Mouse (Mus musculus): ENCODE results near the gene Sycp2. TPM values are rescaled to one million over a fixed set of nuclear protein-coding genes. Genes with fewer than 3 reads are reported as not detected.
"Not testable (repeated sequence)": the region's sequence is repeated elsewhere in the genome, so short reads cannot be mapped to it uniquely, and the experiment has no call there.

Gene Sycp2
- polyA plus RNA-seq, 1 experiment from 2014 or later, result 0.07 TPM

DNA sequence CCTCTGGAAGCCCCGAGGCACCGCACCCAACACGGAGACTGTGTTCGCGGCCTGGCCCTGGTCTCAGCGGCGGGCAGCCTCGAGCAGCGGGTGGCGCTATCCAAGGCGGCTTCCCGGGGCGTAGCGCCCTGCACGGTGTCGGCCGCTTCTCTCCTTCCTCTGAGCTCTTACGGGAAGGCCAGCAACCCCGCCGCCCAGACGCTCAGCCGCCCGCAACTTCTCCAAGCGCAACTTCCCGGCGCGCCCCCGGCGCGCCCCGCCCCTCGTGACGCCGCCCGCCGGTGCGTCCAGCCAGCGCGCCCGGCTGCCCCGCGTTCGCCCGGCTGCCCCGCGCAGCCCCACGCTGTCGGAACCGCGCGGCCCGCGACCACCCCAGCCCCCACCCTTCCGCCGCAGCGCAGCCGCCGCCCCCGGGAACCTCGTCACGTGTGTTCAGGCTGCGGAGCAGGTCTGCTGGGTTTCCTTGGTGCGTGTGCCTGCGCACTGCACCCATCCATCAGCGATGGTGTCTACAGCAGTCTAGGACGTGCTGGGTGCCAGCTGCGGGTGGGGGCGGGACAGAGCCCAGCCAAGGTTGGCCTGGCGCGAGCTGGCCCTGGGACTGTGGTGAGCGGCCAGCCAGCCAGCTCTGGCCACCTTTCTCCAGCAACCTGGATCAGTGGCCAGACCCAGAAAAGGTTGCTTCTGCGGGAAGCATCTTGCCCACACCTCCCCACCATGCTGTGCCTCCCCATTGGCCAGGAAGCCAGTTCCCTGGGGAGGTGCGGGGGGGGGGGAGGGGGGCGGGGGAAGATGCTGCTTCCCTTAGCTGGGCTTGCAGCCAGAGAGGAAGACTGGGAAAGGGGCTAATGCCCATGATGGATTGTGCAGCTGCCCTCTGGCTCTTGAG lies 7.0 kb upstream of the Sycp2 start, which contains the start of the genes Ppp1r3d and Fam217b:
Ppp1r3d (minus strand) TSS at position 212 of the 889 bp plus-strand sequence.
Fam217b (plus strand) TSS at position 264 of the 889 bp plus-strand sequence.
- no peak for DNase-seq (ENCODE audit: low spot score)

DNA sequence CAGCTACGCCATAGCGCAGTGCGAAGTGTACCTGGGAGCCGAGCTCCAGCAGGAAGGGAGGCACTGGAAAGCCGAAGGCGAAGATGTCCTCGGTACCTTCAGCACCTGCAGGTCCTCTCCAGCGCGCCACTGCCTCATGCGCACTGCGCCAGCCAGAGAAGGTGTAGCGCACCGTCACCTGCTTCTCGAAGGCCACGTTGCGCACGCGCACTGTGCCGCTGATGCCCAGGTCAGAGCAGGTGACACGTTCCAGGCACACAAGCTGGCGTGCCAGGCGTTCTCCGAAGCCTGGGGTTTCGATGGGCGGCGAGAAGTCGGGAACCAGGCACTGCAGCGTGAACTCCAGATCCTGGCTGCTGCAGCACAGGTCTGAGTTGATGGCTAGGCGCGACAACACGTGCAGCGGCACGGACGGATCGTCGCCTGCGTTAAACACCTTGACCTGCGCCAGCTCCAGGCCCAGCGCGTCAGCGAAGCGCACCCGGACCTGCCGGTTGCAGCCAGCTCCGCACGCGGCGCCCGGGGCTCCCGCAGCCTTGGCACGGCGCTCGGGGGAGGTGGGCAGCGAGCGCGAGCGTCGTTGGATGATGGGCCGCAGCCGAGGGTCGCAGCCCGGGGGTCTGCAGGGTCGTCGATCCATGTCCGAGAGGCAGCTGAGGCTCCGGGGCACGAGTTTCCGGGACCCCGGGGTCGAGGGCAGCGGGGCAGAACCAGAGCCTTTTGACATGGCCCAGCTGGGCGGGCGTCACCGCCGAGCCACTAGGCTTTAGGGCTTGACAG lies 6.2 kb upstream of the Sycp2 start:
- DNase-seq (ENCODE audit: low spot score), result no peak

DNA sequence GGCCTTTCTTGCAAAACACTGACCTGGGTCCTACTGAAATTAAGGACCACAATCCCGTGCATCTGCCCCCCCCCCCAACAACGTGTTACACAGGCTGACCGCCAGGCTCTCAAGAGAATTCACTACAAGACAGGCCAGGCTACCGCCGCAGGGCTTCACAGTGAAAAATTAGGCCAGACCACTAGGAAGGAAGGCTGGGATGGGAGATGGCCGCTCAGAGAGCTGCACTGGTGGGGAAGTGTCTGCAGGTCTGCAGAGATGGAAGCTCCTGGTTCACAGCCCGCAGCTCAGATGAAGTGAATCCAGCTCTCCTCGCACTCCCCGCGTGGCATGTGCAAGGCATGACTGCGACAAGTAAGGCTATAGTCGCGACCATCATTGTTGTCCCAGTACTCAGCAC lies 5.6 kb upstream of the Sycp2 start:
- DNase-seq (ENCODE audit: low spot score), result no peak

DNA sequence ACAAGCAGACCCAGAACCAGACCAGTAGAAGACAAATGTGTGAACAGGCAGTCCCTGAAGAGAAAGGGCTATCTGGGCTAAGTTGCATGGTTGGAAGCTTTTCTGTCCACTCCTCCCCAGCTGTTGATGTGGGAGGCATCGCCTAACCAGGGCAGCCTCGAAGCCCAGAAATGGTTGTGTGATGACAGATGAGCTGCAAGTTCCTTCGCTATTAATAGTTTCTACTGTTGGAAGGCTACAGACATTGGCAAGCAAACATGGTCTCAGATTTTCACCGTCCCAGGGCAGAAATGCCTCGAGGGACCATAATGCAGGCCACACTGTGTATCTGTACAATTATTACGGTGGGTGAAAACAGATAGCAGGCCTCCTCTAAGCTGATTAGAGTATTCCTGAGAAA lies 5.1 kb upstream of the Sycp2 start:
- DNase-seq (ENCODE audit: low spot score), result no peak

DNA sequence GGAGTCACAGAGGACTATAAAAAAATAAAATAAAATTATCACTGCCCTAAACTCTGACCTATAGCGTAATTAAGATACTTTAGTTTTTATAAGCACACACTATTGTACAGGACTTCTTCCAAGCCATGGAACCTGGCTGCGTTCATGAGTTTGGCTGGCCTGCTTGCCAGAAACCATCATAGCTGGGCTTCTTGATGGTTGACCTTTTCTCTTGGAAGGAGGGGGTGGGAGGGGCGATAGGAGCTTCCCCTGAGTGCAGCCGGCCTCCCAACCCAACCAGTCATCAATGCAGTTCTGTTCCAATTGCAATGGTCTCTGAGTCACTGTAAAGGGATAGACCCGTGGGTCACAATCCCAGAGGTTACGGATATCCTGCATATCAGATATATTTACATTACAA lies 2.8 kb upstream of the Sycp2 start:
- no peak for DNase-seq (ENCODE audit: low spot score)

DNA sequence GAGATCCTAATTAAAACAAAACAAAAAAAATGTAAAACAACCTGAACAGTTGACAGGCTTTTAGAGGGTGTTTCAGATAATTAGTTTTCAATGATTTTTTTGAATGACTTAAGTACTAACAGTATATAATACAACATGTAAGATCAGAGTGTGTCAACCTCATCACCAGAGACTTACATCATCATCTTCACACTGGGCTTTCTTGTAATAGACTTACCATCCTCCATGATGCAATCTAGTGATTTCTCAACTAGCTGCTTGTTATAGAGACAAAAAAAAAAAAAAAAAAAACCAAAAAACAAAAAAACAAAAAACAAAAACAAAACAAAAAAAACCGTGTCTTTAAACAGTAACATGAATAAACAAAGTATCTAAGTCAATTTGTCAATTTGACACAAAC lies 1.5 kb upstream of the Sycp2 start:
- no peak for DNase-seq (ENCODE audit: low spot score)

DNA sequence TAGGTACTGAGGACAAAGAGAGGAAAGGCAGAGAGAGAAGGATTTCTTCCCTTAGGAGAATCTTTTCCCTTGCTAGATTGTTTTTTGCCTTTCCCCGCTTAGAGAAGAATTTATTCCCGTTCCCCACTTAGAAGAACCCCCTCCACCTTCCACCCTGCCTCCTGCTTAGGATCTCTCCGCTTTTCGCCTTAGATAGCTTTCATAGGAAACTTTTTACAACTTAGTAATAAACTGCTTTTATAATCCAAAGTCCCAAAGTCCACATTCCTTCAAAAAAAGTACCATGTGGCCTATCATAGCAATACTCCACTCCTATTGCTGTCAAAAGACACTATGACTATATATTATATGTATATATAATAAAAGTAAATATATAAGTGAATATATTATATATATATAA lies 64.9 kb downstream of the Sycp2 start:
- DNase-seq (ENCODE audit: low spot score), result no peak

DNA sequence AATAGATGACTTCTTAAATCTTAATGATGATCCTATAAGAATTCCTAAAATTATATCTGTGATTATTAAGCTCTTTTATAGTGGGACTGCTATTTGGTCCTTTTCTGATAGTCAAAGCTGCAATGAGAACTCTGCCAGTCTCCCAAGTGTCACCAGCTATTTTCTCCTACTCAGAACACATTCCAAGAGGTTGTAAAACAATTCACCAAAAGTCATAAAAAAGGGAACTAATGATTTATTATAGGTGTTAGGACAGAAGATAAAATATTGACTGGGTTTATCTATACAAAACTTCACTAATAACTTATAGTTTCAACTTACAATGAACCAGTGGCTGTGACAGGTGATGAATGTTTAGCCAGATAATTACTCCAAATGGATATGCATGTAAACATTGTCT lies 65.4 kb downstream of the Sycp2 start:
- DNase-seq (ENCODE audit: low spot score), result not testable (repeated sequence)

DNA sequence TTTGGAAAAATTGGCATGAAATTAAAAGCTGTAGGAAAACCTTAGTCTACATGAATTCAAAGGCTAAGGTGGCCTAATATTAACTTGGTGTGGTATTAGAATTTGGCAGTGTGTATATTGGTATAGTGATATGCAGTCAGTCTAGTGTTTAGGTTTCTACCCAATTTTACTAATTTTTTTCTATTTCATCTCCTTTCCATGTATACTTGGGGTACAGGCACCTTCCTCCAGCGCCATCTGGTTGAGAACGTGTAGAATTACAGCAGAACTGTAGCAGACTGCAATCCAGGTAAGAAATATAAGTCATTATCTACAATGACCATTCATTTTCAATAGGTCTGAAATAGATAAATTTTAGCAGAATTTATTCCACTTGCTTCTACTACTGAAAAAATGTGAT lies 68.4 kb downstream of the Sycp2 start:
- no peak for DNase-seq (ENCODE audit: low spot score)

DNA sequence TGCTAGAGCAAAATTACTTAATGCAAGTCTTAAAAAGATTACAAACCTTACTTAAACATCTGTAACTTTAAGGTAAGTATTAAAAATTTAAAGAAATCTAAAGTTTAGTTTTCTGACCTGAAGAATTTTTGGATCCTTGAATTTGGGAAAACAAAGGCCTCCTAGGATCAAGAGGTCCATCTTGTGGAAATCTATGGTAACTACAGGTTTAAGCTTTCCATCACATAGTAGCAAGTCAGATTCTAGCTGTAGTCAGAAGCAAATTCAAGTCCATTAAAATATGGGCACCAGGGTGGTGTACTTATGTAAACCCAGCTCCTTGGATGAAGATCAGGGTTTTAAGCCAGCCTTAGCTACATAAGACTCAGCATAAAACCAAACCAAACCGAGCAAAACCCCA lies 69.6 kb downstream of the Sycp2 start:
- DNase-seq (ENCODE audit: low spot score), result no peak

DNA sequence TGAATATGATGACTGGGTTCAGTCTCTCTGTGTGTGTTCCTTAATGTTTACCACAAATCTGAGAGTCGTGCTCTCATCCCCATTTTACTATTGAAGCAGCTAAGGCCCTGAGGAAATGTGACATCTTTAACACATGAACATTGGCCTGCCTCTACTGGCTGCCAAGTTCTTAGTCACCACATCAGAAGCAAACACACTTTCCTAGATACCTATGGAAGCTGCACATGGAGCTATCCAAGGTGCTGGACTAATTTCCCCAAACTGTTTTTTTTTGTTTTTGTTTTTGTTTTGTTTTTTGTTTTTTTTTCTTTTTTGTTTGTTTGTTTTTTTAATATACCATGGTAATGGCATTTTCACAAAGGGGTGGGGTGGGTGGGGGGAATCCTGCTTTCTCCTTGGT lies 77.5 kb downstream of the Sycp2 start:
- no peak for DNase-seq (ENCODE audit: low spot score)

DNA sequence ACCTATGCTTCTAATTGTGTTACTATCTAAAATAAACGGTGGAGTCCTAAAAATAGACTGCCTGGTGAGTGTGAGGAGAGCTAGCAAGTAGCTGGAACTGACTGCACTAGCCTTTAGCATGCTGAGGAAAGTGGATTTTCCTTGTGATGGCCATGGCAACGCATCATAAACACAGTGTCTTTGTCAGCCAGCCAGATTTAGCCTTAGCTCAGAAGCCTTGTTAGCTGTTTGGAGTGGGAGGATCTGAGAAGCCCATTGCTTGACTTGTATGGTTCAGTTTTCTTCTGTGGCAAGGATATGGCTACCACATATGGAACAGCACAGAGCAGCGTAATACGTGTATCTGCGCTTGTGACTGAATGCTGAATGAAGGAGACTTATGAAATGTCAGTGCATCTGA lies 77.9 kb downstream of the Sycp2 start:
- no peak for DNase-seq (ENCODE audit: low spot score)

DNA sequence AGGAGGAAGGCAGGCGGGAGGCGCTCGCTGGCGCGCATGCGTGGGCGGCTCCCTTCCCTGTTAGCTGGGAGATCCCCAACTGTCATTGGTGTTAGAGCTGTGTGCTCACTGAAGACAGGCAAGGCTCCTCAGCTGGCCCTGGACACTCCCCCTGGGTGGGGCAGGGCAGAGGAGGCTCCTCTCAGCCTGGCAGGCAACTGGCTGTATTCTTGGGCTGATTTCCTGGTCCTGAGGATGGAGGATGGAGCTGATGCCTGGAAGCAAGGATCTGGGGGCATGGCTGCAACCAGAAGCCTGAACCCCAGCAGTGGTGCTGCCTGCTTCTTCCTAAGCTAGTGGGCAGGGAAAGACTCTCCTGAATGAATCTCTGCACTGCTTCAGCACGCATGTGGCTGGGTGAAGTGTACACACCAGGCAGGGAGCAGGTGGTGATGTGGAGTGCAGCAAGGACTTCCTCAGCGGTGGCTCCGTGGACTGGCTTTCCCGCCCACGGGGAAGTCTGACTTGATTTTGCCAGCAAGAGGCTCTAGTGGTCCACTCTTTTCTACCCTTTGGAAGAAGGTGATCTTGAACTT lies 79.9 kb downstream of the Sycp2 start:
- DNase-seq (ENCODE audit: low spot score), result peak; percentile 2

DNA sequence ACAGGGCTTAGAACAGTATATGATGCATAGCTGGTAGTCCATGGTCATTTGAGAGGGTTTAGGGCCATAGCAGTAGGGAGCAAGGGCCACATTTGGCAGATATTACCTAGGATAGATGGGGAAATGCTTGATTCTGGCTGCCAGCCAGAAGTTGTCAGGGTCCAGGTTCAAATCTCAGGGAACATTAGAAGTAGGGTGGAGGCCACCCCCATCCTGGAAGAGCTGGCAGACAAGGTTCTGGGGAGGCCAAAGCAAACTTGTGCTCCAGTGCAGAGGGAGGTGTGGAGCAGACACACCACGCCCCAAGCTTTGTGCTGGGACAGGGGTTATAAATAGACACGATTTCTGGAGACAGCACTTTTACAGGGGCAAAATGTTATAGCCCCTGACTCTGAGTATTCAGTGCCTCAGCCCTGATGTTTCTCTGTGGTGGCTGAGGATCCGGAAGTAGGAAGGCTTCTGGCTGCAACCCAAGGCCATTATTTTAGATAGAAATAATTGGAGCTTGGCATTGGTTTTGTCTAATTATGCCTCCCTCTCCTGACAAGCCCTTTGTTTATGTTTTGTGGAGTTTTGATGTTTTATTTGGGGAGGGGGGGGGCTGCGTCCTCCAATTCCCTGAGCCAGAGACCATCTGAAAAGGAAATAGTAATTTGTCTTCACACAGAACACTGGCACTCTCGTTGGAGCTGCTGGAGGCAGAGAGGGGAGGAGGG lies 80.6 kb downstream of the Sycp2 start:
- DNase-seq (ENCODE audit: low spot score), result no peak

DNA sequence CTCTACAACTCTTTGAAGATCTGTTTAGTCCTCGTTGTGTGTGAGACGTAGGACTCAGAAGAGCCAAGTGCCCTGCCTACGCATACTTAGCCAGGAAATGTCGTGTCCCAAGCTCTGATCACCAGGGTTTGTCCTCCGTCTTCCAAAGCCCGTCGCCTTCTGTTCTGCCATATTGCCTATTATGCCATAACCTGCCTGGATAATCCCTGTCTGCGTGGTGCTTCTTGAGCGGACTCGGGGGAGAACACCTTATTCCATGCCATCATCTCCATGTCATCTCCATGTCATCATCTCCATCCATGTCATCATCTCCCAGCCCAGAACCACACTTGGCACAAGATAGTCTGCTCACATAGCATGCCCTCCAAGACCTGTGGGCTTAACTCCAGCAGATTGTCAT lies 81.4 kb downstream of the Sycp2 start:
- DNase-seq (ENCODE audit: low spot score), result no peak

DNA sequence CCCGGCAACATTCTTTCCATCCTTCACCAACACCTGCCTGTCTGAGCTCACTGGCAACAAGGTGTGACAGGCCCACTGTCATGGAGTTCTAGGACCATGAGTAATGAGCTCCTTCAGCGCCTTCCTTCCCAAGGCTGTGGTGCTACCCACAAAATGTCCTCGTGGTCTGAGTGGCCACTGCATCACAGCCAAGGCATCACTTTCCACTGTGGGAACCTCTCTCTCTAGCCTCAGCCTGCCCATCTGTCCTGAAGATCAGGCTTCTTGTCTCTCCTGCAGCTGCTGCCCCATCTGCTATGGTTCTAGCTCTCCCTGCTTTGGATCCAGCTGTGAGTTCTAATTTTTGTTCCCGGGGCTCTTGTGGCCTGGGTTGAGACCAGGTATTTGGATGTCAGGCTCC lies 82.7 kb downstream of the Sycp2 start:
- DNase-seq (ENCODE audit: low spot score), result no peak

DNA sequence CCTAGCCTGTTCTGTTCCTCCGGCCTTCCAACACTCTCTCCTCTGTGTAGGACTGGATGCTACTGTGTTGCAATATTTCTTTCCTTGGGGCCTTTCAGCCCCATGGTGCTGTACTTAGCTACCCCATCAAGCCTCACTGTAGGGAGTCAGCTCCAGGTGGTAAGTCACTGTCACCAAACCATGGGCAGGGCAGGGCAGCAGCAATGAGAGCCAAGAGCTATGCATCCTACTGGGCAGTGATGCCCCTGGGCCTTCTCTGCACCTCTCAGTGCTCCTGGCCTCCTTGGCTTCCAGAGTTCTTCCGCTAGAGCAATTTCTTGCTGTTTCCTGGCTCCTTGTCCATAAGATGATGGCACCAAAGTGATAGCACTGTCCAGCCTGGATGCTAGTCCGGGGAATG lies 83.1 kb downstream of the Sycp2 start:
- DNase-seq (ENCODE audit: low spot score), result no peak

DNA sequence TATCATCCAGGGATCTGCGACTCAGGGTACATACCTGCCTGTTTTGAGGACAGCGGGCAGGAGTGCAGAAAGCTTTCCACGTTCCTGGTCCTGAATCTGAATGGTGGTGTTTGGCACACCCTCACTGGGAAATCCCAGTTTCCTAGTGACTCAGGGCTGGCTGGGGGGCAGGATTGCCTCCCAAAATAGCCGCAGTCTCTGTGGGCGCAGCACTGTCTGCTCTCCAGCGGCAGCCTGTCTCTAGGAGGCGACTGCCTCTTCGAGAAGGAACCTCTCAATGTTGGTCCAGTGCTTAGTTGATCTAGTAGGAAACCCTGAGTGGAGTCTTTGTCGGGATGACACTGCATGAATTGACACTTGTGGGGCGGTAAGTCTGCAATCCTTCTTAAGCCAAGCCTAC lies 86.2 kb downstream of the Sycp2 start:
- no peak for DNase-seq (ENCODE audit: low spot score)

DNA sequence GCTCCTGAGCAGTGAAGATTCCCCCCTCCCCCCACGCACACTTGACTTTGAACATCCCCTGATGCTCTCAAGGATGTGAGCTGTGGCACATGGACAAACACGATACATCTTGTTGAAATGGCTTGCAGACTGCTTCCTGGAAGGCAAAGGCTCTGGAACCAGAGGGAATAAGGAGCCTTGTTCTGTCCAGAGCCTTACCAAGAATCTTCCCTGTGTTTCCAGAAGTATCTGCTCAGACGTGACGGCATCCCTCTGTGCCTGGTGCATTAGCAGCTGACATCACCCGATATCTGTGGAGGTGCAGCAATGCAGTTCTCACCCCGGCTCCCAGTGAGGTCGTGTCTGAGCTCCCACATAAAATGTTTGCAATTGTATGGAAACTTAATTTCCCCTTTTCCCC lies 87.7 kb downstream of the Sycp2 start:
- no peak for DNase-seq (ENCODE audit: low spot score)

DNA sequence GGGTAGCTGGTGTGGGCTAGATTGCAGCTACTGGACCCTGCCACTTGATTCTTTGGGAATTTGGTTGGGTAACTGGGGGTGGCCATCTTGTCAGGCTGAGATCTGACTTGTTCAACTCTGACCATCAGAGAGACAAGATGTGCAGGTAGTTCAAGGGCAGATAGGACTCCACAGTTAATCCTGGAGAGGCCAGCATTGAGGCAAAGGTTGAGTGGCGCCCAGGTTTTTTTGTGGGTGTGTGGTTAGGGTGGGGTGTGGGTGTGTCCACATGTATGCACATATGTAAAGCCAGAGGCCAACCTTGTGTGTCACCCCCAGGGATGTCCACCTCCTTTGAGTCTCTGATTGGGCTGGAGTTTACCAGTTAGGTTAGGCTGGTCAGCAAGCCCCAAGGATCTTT lies 91.2 kb downstream of the Sycp2 start:
- DNase-seq (ENCODE audit: low spot score), result no peak

DNA sequence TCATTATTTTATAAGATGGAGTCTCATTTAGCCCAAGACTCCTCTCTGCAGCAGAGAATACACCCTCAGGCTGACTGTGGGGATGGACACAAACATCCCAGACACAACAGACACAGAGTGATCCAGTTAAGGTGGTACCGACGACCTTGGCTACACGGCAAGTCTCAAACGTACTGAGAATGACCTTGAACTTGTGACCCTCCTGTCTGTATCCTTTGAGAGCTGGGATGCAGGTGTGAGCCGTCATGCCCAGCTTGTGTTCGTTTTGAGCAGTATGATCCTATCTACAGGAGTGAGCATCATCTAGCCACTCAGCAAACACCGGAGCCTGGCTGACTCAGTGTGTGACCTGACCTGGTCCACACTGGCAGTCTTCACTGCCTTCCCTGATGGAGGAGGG lies 93.9 kb downstream of the Sycp2 start:
- DNase-seq (ENCODE audit: low spot score), result no peak

DNA sequence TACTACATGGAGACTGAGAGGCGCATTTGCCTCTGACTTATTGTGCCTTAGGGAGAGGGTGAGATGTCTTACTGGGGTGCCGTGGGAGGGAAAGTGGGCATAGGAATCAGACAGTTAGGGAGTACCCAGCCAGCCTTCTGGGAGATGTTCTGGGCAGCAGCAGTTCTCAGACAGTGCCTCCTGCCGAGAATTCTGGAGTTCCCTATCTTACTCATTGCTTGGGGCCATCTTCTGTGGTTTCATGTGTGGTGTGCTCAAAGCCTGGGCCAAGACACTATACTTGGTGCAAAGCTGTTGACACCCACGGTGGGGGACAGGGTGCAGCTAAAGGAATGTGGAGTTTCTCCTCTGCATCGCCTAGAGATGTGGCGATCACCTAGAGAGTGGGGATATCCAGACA lies 102.8 kb downstream of the Sycp2 start:
- no peak for DNase-seq (ENCODE audit: low spot score)
